Mouse (Mus musculus) MEL (cell line): Measurements from ENCODE around the gene Epb41l5. TPM values are rescaled to one million over a fixed set of nuclear protein-coding genes. Genes with fewer than 3 reads are reported as not detected.

Experiments used
- DNase-seq: peaks from one replicate; pipeline ENCODE4 v3.0.0; 2011; ENCODE audit warnings: low read depth, low spot score
- H3K27ac ChIP-seq: 2 replicates; pipeline ENCODE4 v1.5.1; 2012; ENCODE audit warnings: low read depth, mild to moderate bottlenecking, control low read depth, low read length, moderate library complexity; ENCODE audit not compliant: control insufficient read depth
- H3K27me3 ChIP-seq, 2 experiments: fragments of 150-350 bp in 1 of 2; sonication (generic) in 1 of 2; 2 replicates each; pipeline ENCODE4 v1.6.1; 2012; ENCODE audit warnings: low read length in 2 of 2, mild to moderate bottlenecking in 2 of 2, improper control_type of control experiment in 1 of 2, moderate library complexity in 1 of 2; ENCODE audit not compliant: insufficient read depth in 2 of 2, control insufficient read depth in 1 of 2
- H3K36me3 ChIP-seq, 2 experiments: 2 replicates each; pipeline ENCODE4 v1.6.1; 2012 to 2014; ENCODE audit warnings: low read length in 2 of 2, improper control_type of control experiment in 1 of 2, inconsistent platforms in 1 of 2, mild to moderate bottlenecking in 1 of 2; ENCODE audit not compliant: insufficient read depth in 2 of 2, control insufficient read depth in 1 of 2
- H3K4me1 ChIP-seq, 2 experiments: fragments of 150-350 bp in 1 of 2; sonication (generic) in 1 of 2; 2 replicates each; pipeline ENCODE4 v1.6.1; 2012; ENCODE audit warnings: low read length in 2 of 2, improper control_type of control experiment in 1 of 2, mild to moderate bottlenecking in 1 of 2; ENCODE audit not compliant: insufficient read depth in 2 of 2, control insufficient read depth in 1 of 2
- H3K4me3 ChIP-seq, 2 experiments: fragments of 150-350 bp in 1 of 2; sonication (generic) in 1 of 2; 2 replicates each; pipeline ENCODE4 v1.5.1; 2012; ENCODE audit warnings: low read depth in 2 of 2, low read length in 2 of 2, mild to moderate bottlenecking in 2 of 2, moderate library complexity in 2 of 2, control low read depth in 1 of 2, improper control_type of control experiment in 1 of 2; ENCODE audit not compliant: control insufficient read depth in 1 of 2, insufficient read depth in 1 of 2
- H3K79me2 ChIP-seq: 2 replicates; pipeline ENCODE4 v1.6.1; 2012; ENCODE audit warnings: mild to moderate bottlenecking, low read length, moderate library complexity; ENCODE audit not compliant: control insufficient read depth, poor library complexity, insufficient read depth
- H3K9ac ChIP-seq: 2 replicates; pipeline ENCODE4 v1.6.1; 2012; ENCODE audit warnings: low read depth, mild to moderate bottlenecking, control low read depth, low read length, moderate library complexity; ENCODE audit not compliant: control insufficient read depth, poor library complexity, severe bottlenecking
- H3K9me3 ChIP-seq: fragments of 150-350 bp; sonication (generic); replicated peaks from 2 replicates; pipeline ENCODE4 v1.6.1; 2012; ENCODE audit warnings: mild to moderate bottlenecking, low read length, improper control_type of control experiment, moderate library complexity; ENCODE audit not compliant: insufficient read depth
- CTCF ChIP-seq, 3 experiments: IDR thresholded peaks in 2 of 3; conservative IDR thresholded peaks in 1 of 3; 2 replicates each; pipeline ENCODE4 v1.5.1; 2011 to 2012; ENCODE audit warnings: low read length in 3 of 3, low read depth in 2 of 3, mild to moderate bottlenecking in 2 of 3, improper control_type of control experiment in 1 of 3, inconsistent platforms in 1 of 3, mixed read lengths in 1 of 3, moderate library complexity in 1 of 3; ENCODE audit not compliant: control insufficient read depth in 1 of 3, insufficient read depth in 1 of 3, poor library complexity in 1 of 3, severe bottlenecking in 1 of 3
- ELF1 ChIP-seq: IDR thresholded peaks from 2 replicates; pipeline ENCODE4 v1.6.1; 2014; ENCODE audit warnings: low read depth, mild to moderate bottlenecking, inconsistent platforms, low read length, improper control_type of control experiment, moderate library complexity
- EP300 ChIP-seq, 2 experiments: IDR thresholded peaks; 2 replicates each; pipeline ENCODE4 v1.6.1; 2011; ENCODE audit warnings: improper control_type of control experiment in 2 of 2, low read length in 2 of 2, low read depth in 1 of 2, mild to moderate bottlenecking in 1 of 2
- GABPA ChIP-seq: IDR thresholded peaks from 2 replicates; pipeline ENCODE4 v1.6.1; 2012; ENCODE audit warnings: low read depth, mild to moderate bottlenecking, inconsistent platforms, low read length, improper control_type of control experiment, moderate library complexity
- GATA1 ChIP-seq: IDR thresholded peaks from 2 replicates; pipeline ENCODE4 v1.6.1; 2011; ENCODE audit warnings: low read depth, low read length, improper control_type of control experiment
- JUND ChIP-seq: IDR thresholded peaks from 2 replicates; pipeline ENCODE4 v1.6.1; 2011; ENCODE audit warnings: low read depth, mild to moderate bottlenecking, improper control_type of control experiment, low read length
- MAFK ChIP-seq: IDR thresholded peaks from 2 replicates; pipeline ENCODE4 v1.6.1; 2011; ENCODE audit warnings: low read depth, mild to moderate bottlenecking, low read length, improper control_type of control experiment, borderline replicate concordance
- MAX ChIP-seq: IDR thresholded peaks from 2 replicates; pipeline ENCODE4 v1.6.1; 2011; ENCODE audit warnings: low read length, improper control_type of control experiment
- MXI1 ChIP-seq: IDR thresholded peaks from 2 replicates; pipeline ENCODE4 v1.6.1; 2011; ENCODE audit warnings: mild to moderate bottlenecking, low read depth, low read length, improper control_type of control experiment
- MYC ChIP-seq: IDR thresholded peaks from 2 replicates; pipeline ENCODE4 v1.6.1; 2011; ENCODE audit warnings: low read depth, mild to moderate bottlenecking, low read length, improper control_type of control experiment, moderate library complexity
- NRF1 ChIP-seq: IDR thresholded peaks from 2 replicates; pipeline ENCODE4 v1.6.1; 2014; ENCODE audit warnings: low read depth, mild to moderate bottlenecking, inconsistent platforms, low read length, improper control_type of control experiment, moderate library complexity; ENCODE audit not compliant: poor library complexity, insufficient read depth, severe bottlenecking
- POLR2AphosphoS5 ChIP-seq: IDR thresholded peaks from 2 replicates; pipeline ENCODE4 v1.6.1; 2012; ENCODE audit warnings: low read depth, borderline replicate concordance, mild to moderate bottlenecking, inconsistent platforms, low read length, moderate library complexity, mixed read lengths
- RCOR1 ChIP-seq: IDR thresholded peaks from 2 replicates; pipeline ENCODE4 v1.6.1; 2012; ENCODE audit warnings: low read depth, mild to moderate bottlenecking, inconsistent platforms, low read length, improper control_type of control experiment
- SIN3A ChIP-seq: IDR thresholded peaks from 2 replicates; pipeline ENCODE4 v1.6.1; 2012; ENCODE audit warnings: low read length, improper control_type of control experiment, inconsistent platforms
- TAL1 ChIP-seq: IDR thresholded peaks from 2 replicates; pipeline ENCODE4 v1.6.1; 2012; ENCODE audit warnings: mild to moderate bottlenecking, inconsistent platforms, low read length, moderate library complexity, mixed read lengths
- TBP ChIP-seq: IDR thresholded peaks from 2 replicates; pipeline ENCODE4 v1.8.0; 2011; ENCODE audit warnings: low read depth, low read length, improper control_type of control experiment
- TCF12 ChIP-seq: IDR thresholded peaks from 2 replicates; pipeline ENCODE4 v1.6.1; 2014; ENCODE audit warnings: low read depth, mild to moderate bottlenecking, inconsistent platforms, low read length, improper control_type of control experiment, moderate library complexity
- USF1 ChIP-seq: IDR thresholded peaks from 2 replicates; pipeline ENCODE4 v1.6.1; 2014; ENCODE audit warnings: low read depth, mild to moderate bottlenecking, inconsistent platforms, low read length, improper control_type of control experiment, moderate library complexity
- ZKSCAN1 ChIP-seq: IDR thresholded peaks from 2 replicates; pipeline ENCODE4 v1.6.1; 2012; ENCODE audit warnings: low read depth, mild to moderate bottlenecking, inconsistent platforms, low read length, improper control_type of control experiment, moderate library complexity
- ZNF384 ChIP-seq: IDR thresholded peaks from 2 replicates; pipeline ENCODE4 v1.6.1; 2012; ENCODE audit warnings: low read depth, mild to moderate bottlenecking, inconsistent platforms, low read length, improper control_type of control experiment
- polyA plus RNA-seq, 2 experiments: library from polyadenylated mRNA; stranded (reverse) in 1 of 2; unstranded in 1 of 2; fragments of >175 nt in 1 of 2; fragments of >200 nt in 1 of 2; gene quantifications; 2 replicates each; pipeline versions ENCODE4 v1.2.1 to v1.2.4; 2012; ENCODE audit warnings: low replicate concordance in 2 of 2, low read depth in 1 of 2; ENCODE audit not compliant: insufficient read length in 2 of 2, insufficient read depth in 1 of 2, missing spikeins in 1 of 2
- total RNA-seq: library from RNA; depleted of rRNA; stranded (reverse); fragments of 300-350 nt; gene quantifications from 2 replicates; pipeline ENCODE4 v1.2.3, GENCODE M21; 2012

Epb41l5 gene
- total and polyA plus RNA-seq, 3 experiments: 7.0 to 8.8 TPM; not detected in 1

- no peaks in the 10 kb centered on the region for H3K9me3 ChIP-seq
- no peaks in the 10 kb centered on the region for H3K79me2 ChIP-seq
- H3K9ac ChIP-seq: no peak overlapping the region
- peak; percentile 45 for DNase-seq
- H3K4me3 ChIP-seq: no peak overlapping the region
- no peak overlapping the region for H3K27ac ChIP-seq
- no peaks in the 10 kb centered on the region for H3K27me3 ChIP-seq
- TF ChIP-seq GATA1: no peak
- peak; percentile 44; the same call in 1 of the 2 replicates for TF ChIP-seq MXI1
- peak; percentile 51; the same call in 1 of the 2 replicates for TF ChIP-seq MAX
- TF ChIP-seq POLR2AphosphoS5: no peak
- 0 out of 2 replicates have a peak, but pooled peaks have one; percentile 11 for TF ChIP-seq USF1
- peaks cover 0 to 6% of the 10 kb centered on the region in 2 experiments; a peak in 1 of 4 replicates for H3K4me1 ChIP-seq
- 0 out of 4 replicates have a peak, but pooled peaks cover 0 to 2% of the 10 kb centered on the region in 2 experiments for H3K36me3 ChIP-seq
Measured at GRCm38 (mm10) chr1:119518060-119518459, 130.7 kb downstream of the Epb41l5 start.

DNA sequence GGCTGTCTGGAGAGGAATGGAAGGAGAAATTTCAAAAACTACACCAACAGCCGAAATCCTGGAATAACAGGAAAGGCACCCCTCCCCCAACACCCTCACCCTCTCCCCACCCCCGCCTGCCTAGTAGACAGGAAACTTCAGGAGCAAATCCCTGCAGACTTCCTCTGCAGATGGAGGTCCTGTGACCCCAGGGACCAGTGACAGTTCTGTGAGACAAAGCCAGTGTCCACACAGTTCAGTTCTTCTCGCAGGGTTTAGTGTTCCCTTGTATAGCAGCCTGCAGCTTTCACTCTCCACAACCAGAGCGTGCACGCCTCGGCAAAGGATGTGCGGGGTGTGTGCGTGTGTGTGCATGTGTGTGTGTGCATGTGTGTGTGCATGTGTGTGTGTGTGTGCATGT is 137.9 kb downstream of the Epb41l5 start:
- no peak for DNase-seq
- Histone ChIP-seq H3K4me1 (peaks cover 0 to 20% of the 10 kb centered on the region in 2 experiments; a peak in 2 of 4 replicates), H3K4me3 (no peak overlapping the region), H3K79me2 (no peaks in the 10 kb centered on the region), H3K9me3 (no peaks in the 10 kb centered on the region), H3K27ac (no peak overlapping the region), H3K36me3 (0 out of 4 replicates have a peak, but pooled peaks cover 0 to 3% of the 10 kb centered on the region in 2 experiments), H3K9ac (no peak overlapping the region), H3K27me3 (no peaks in the 10 kb centered on the region)
- TF ChIP-seq ZKSCAN1: no peak

- TF ChIP-seq JUND (no peak), RCOR1 (0 out of 2 replicates have a peak, but pooled peaks have one; percentile 17), TCF12 (0 out of 2 replicates have a peak, but pooled peaks have one; percentile 23), MYC (no peak), TAL1 (peak; percentile 20; the same call in 1 of the 2 replicates), NRF1 (no peak), USF1 (peak; percentile 44; the same call in 1 of the 2 replicates), TBP (no peak), ZKSCAN1 (peak; percentile 96), EP300 (IDR thresholded peaks at IDR 0.05; ENCODE audit: low read depth in 1 of 2, low read length in 2 of 2) (peak; percentile 43 to 47; a peak in 3 of 4 replicates), MAFK (0 out of 2 replicates have a peak, but pooled peaks have one; percentile 49), ELF1 (no peak), MXI1 (0 out of 2 replicates have a peak, but pooled peaks have one; percentile 27), CTCF (IDR thresholded peaks at IDR 0.05 in 2 of 3, conservative IDR thresholded peaks at IDR 0.05 in 1 of 3; ENCODE audit: control insufficient read depth in 1 of 3, insufficient read depth in 1 of 3, low read depth in 2 of 3, low read length in 3 of 3, poor library complexity in 1 of 3, severe bottlenecking in 1 of 3) (no peak), GABPA (no peak), SIN3A (no peak), GATA1 (peak; percentile 63), ZNF384 (no peak)
- peaks cover 0 to 23% of the 10 kb centered on the region in 2 experiments; a peak in 2 of 4 replicates for H3K4me1 ChIP-seq
- H3K27me3 ChIP-seq: no peaks in the 10 kb centered on the region
- H3K27ac ChIP-seq: no peak overlapping the region
- H3K4me3 ChIP-seq: no peak overlapping the region
- H3K9me3 ChIP-seq: no peaks in the 10 kb centered on the region
- no peak overlapping the region for H3K9ac ChIP-seq
- DNase-seq: peak; percentile 41
- H3K79me2 ChIP-seq: no peaks in the 10 kb centered on the region
- peaks cover 0 to 3% of the 10 kb centered on the region in 2 experiments; a peak in 1 of 4 replicates for H3K36me3 ChIP-seq
Measured at GRCm38 (mm10) chr1:119510409-119510808, 138.4 kb downstream of the Epb41l5 start.
